8 mouse cellular contexts compared by ENCODE assay signal in the genomic region with DNA sequence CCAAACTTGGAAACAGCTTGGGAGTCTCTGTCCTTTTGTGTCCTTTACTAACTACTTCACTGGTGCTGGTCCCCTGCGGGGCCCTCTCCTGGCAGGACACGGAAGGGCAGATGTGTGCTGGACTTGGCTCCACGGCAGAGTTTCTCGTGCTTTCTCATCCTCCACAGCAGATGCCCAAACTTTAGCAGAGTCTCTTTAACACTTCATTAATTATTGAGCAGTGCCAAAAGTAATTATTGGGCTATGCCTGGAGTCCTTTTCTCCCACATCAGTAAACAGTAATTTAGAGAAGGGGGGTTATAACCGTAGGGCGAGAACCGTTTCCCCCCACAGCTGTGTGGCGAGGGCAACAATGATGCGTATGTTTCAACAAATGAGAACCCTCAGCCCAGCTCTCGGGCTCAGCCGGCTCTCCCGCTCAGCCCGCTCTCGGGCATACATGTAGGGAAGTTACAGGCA.
DNase-seq lines count a peak whose midpoint lies in the region; ATAC-seq lines count a peak whose summit lies in the region.

No protein-coding gene starts in this region.

- H3K27me3 ChIP-seq in forebrain, embryonic 10.5 days (ENCODE audit: poor library complexity, severe bottlenecking): no peaks in the 10 kb centered on the region
- no peaks in the 10 kb centered on the region for H3K27me3 ChIP-seq in midbrain, embryonic 12.5 days

- DNase-seq in kidney, adult 18-20 months: peak; percentile 5
- DNase-seq in kidney, adult 11 months: no peak
- DNase-seq in forebrain, embryonic 10.5 days (ENCODE audit: extremely low spot score, low spot score): peak; percentile 73
- DNase-seq in heart, postnatal 10 days: peak; percentile 25 to 43
- DNase-seq in left cerebral cortex, adult 11 months (ENCODE audit: low spot score): peak; percentile 13
- peak; percentile 14 for DNase-seq in yolk sac, embryonic 10.5 days (ENCODE audit: low spot score)
- no peak for DNase-seq in spleen, postnatal 14 days (ENCODE audit: low spot score in 2 of 2)

- H3K4me2 ChIP-seq in midbrain, embryonic 12.5 days (replicated peaks): peak overlapping the region; percentile 16; the same call in 1 of the 2 replicates

- peak overlapping the region; percentile 22; the same call in 1 of the 2 replicates for H3K4me3 ChIP-seq in forebrain, embryonic 10.5 days
- no peak overlapping the region for H3K4me3 ChIP-seq in midbrain, embryonic 12.5 days

- H3K9ac ChIP-seq in midbrain, embryonic 12.5 days (replicated peaks): no peak overlapping the region

- 57% methylated on average over 14 of the region's 14 CpGs for WGBS in forebrain, embryonic 10.5 days
- 46% methylated on average over 14 of the region's 14 CpGs for WGBS in midbrain, embryonic 12.5 days

- ATAC-seq in midbrain, embryonic 12.5 days (ENCODE audit: low FRiP score, low read depth): peak; percentile 66

- no peaks in the 10 kb centered on the region for H3K36me3 ChIP-seq in forebrain, embryonic 10.5 days (replicated peaks)
- H3K36me3 ChIP-seq in midbrain, embryonic 12.5 days: no peaks in the 10 kb centered on the region

- peak overlapping the region; percentile 90 for H3K27ac ChIP-seq in forebrain, embryonic 10.5 days
- H3K27ac ChIP-seq in midbrain, embryonic 12.5 days (replicated peaks): peak overlapping the region; percentile 89

- H3K4me1 ChIP-seq in forebrain, embryonic 10.5 days: peaks cover 40% of the 10 kb centered on the region
- H3K4me1 ChIP-seq in midbrain, embryonic 12.5 days: peaks cover 28% of the 10 kb centered on the region

- no peaks in the 10 kb centered on the region for H3K9me3 ChIP-seq in forebrain, embryonic 10.5 days
- no peaks in the 10 kb centered on the region for H3K9me3 ChIP-seq in midbrain, embryonic 12.5 days

- intact Hi-C loops in heart, postnatal 10 days (cut with DNase I): no loop called here

Comparison
In these comparisons a context has a peak if more than half of its experiments do, and no peak if none do; other contexts are left out.
1. DNase-seq: peak in kidney, adult 18-20 months (single experiment), forebrain, embryonic 10.5 days (single experiment), heart, postnatal 10 days (2 of 2), left cerebral cortex, adult 11 months (single experiment) and yolk sac, embryonic 10.5 days (single experiment); none in kidney, adult 11 months (single experiment) and spleen, postnatal 14 days (0 of 2).